Mouse (Mus musculus): Measurements from ENCODE around the gene Pola1.
"Not testable (repeated sequence)": the region's sequence is repeated elsewhere in the genome, so short reads cannot be mapped to it uniquely, and the experiment has no call there.

Pola1 gene

GRCm38 (mm10) chrX:93428956-93429737 is 202.8 kb downstream of the Pola1 start:
- no peak for DNase-seq

- DNase-seq, result not testable (repeated sequence)
Measured at GRCm38 (mm10) chrX:93400871-93401270, 231.1 kb downstream of the Pola1 start.

- no peak for DNase-seq
Measured at GRCm38 (mm10) chrX:93397089-93397488, 234.9 kb downstream of the Pola1 start.

GRCm38 (mm10) chrX:93377285-93377972 is 254.5 kb downstream of the Pola1 start:
- DNase-seq, result no peak

GRCm38 (mm10) chrX:93373503-93373902 is 258.5 kb downstream of the Pola1 start:
- DNase-seq, result no peak

- DNase-seq, result no peak
Measured at GRCm38 (mm10) chrX:93369708-93370107, 262.2 kb downstream of the Pola1 start.

- DNase-seq, result no peak
Measured at GRCm38 (mm10) chrX:93368211-93368610, 263.7 kb downstream of the Pola1 start.

- no peak for DNase-seq
Measured at GRCm38 (mm10) chrX:93321336-93321735, 310.6 kb downstream of the Pola1 start.

GRCm38 (mm10) chrX:93319979-93320378 is 312.0 kb downstream of the Pola1 start:
- no peak for DNase-seq

- DNase-seq, result no peak
Measured at GRCm38 (mm10) chrX:93317577-93317976, 314.4 kb downstream of the Pola1 start.

- DNase-seq, result no peak
Measured at GRCm38 (mm10) chrX:93305780-93306179, 326.2 kb downstream of the Pola1 start.

GRCm38 (mm10) chrX:93301798-93302197 is 330.2 kb downstream of the Pola1 start:
- no peak for DNase-seq

GRCm38 (mm10) chrX:93300183-93300815 is 331.7 kb downstream of the Pola1 start:
- no peak for DNase-seq

GRCm38 (mm10) chrX:93299771-93300170 is 332.2 kb downstream of the Pola1 start:
- DNase-seq, result no peak

GRCm38 (mm10) chrX:93299046-93299626 is 332.8 kb downstream of the Pola1 start:
- DNase-seq, result no peak

GRCm38 (mm10) chrX:93297001-93297441 is 334.9 kb downstream of the Pola1 start:
- no peak for DNase-seq

- no peak for DNase-seq
Measured at GRCm38 (mm10) chrX:93295819-93296218, 336.1 kb downstream of the Pola1 start.

- DNase-seq, result no peak
Measured at GRCm38 (mm10) chrX:93294736-93295490, 337.0 kb downstream of the Pola1 start.

- no peak for DNase-seq
Measured at GRCm38 (mm10) chrX:93292031-93292430, 339.9 kb downstream of the Pola1 start.

GRCm38 (mm10) chrX:93289851-93290380 is 342.0 kb downstream of the Pola1 start:
- no peak for DNase-seq

- no peak for DNase-seq
Measured at GRCm38 (mm10) chrX:93289076-93289475, 342.9 kb downstream of the Pola1 start.

GRCm38 (mm10) chrX:93288339-93288738 is 343.6 kb downstream of the Pola1 start:
- no peak for DNase-seq
